Mouse (Mus musculus): Measurements from ENCODE around the gene St3gal6. TPM values are rescaled to one million over a fixed set of nuclear protein-coding genes. Genes with fewer than 3 reads are reported as not detected.

The St3gal6 gene
- polyA plus RNA-seq, 1 experiment, result 159 TPM

DNA sequence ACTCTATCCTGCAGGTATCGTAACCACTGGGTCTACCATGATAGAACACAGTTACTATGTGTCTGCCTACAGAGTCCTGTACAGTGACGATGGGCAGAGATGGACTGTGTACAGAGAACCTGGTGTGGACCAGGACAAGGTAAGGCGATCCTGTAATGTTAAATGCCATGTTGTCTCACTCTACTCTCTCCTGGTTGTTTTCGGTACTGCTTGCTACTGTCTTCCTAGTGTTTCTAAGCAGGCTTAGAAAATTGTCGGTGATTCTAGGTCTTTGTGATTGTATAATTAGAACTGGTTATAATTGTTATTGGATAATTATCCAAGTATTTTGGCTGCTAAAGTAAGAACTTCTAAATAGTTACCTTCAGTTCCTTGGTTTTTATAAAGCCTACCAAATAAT is 72.4 kb downstream of the St3gal6 start:
- peaks cover 54% of the 10 kb centered on the region for H3K4me1 ChIP-seq
- H3K9me3 ChIP-seq, result no peaks in the 10 kb centered on the region
- H3K27me3 ChIP-seq (replicated peaks), result no peaks in the 10 kb centered on the region
- H3K4me3 ChIP-seq (replicated peaks), result no peak overlapping the region
- H3K36me3 ChIP-seq (replicated peaks; ENCODE audit: low read length), result peaks cover 21% of the 10 kb centered on the region
- no peak for TF ChIP-seq GATA1 (IDR thresholded peaks at IDR 0.05; ENCODE audit: borderline replicate concordance, low read length)
- TF ChIP-seq FLI1 (IDR thresholded peaks at IDR 0.05; ENCODE audit: low read length), result no peak

DNA sequence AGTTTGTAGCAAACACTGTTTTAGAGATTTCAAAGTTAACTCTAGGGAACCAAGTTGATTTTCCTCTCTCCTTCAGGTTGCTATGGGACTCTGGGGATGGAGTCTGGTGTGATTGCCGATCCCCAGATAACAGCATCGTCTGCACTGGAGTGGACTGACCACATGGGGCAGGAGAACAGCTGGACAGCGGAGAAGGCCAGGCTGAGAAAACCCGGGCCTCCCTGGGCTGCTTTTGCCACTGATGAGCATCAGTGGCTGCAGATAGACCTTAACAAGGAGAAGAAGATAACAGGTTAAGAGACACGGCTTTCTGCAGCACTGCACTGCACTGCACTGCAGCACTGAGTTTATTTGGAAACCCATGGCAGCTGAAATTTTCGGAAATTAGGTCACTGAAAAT is 73.4 kb downstream of the St3gal6 start:
- Histone ChIP-seq H3K27me3 (replicated peaks) (no peaks in the 10 kb centered on the region), H3K4me3 (replicated peaks) (no peak overlapping the region), H3K4me1 (peaks cover 47% of the 10 kb centered on the region), H3K9me3 (no peaks in the 10 kb centered on the region), H3K36me3 (replicated peaks; ENCODE audit: low read length) (peaks cover 21% of the 10 kb centered on the region)
- no peak for TF ChIP-seq GATA1 (IDR thresholded peaks at IDR 0.05; ENCODE audit: borderline replicate concordance, low read length)
- no peak for TF ChIP-seq FLI1 (IDR thresholded peaks at IDR 0.05; ENCODE audit: low read length)

DNA sequence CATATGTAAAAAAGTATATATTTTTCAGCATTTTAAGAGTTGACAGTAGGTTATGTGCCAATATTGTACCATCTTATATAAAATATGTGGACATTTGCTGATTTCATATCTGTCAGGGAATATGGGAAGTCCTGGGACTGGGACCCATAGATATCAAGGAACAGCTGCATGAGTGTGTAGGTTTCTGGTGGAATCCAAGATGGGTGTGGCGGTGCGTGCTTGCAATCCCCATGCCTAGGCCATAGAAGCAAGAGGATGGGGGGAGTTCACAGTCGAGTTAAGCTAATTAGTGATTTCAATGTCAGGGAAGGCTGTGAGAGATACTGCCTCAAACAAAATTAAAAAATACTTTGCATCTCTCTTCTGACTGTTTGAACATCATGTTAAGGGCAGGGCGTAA is 75.0 kb downstream of the St3gal6 start:
- TF ChIP-seq FLI1 (IDR thresholded peaks at IDR 0.05; ENCODE audit: low read length) (no peak), GATA1 (IDR thresholded peaks at IDR 0.05; ENCODE audit: borderline replicate concordance, low read length) (no peak)
- Histone ChIP-seq H3K9me3 (no peaks in the 10 kb centered on the region), H3K36me3 (replicated peaks; ENCODE audit: low read length) (peaks cover 21% of the 10 kb centered on the region), H3K27me3 (replicated peaks) (no peaks in the 10 kb centered on the region), H3K4me1 (peaks cover 37% of the 10 kb centered on the region), H3K4me3 (replicated peaks) (no peak overlapping the region)

DNA sequence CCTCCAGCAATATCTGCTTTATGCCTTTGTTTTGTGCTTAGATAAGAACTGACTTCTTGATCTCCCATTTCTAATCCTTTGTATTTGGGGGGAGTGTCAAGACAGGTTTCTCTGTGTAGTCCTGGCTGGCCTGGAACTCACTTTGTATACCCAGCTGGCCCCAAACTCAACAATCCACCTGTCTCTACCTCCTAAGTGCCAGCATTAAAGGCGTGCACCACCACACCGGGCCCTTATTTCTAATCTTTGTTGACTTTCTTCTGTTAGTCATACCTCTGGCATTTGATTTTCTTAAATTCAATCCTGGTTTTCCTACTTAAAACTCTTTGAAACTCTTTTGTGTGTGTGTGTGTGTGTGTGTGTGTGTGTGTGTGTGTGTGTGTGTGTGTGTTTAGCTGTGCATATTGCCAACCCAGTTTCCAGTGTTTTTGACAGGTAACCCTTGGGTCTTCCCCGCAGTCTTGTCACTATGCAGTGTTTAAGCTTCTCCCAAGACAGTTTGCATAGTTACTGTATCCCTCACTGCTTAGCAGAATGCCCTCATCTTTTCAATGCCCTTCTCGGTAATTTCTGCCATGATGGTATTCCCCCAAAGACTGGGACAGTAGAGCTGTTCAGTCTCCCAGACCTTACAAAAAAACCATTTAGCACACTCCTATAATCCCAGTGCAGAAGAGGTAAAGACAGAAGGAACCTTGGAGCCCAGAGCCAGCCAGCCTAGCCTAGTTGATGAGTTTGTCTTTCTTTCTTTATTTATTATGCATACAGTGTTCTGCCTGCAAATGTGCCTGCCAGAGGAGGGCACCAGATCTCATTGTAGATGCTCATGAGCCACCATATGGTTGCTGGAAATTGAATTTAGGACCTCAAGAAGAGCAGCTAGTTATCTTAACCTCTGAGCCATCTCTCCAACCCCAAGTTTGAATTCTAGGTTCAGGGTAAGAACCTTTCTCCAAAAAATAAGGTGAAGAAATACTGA is 77.5 kb downstream of the St3gal6 start:
- Histone ChIP-seq H3K4me1 (peaks cover 20% of the 10 kb centered on the region), H3K4me3 (replicated peaks) (no peak overlapping the region), H3K9me3 (no peaks in the 10 kb centered on the region), H3K36me3 (replicated peaks; ENCODE audit: low read length) (peaks cover 16% of the 10 kb centered on the region), H3K27me3 (replicated peaks) (no peaks in the 10 kb centered on the region)
- no peak for TF ChIP-seq FLI1 (IDR thresholded peaks at IDR 0.05; ENCODE audit: low read length)
- no peak for TF ChIP-seq GATA1 (IDR thresholded peaks at IDR 0.05; ENCODE audit: borderline replicate concordance, low read length)

DNA sequence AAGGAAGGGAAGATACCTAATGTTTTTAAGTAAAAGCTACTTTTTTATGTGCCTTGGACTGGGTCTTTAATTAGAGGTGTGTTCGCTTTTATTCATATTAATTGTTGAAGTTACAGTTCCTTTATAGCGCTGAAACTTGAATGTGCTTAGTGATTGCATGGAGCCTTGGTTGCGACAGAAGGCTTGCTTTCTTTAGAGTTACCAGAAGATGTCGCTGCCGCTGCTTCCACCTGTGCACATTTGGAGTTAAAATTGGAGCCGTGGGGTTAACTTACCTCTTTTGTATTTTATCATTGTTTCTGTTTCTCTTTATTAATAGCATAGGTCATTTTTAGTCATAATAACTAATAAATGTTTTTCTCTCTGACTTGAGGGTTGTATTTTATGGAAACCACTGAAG is 79.3 kb downstream of the St3gal6 start:
- Histone ChIP-seq H3K4me1 (peaks cover 20% of the 10 kb centered on the region), H3K27me3 (replicated peaks) (no peaks in the 10 kb centered on the region), H3K4me3 (replicated peaks) (no peak overlapping the region), H3K9me3 (no peaks in the 10 kb centered on the region), H3K36me3 (replicated peaks; ENCODE audit: low read length) (peaks cover 1% of the 10 kb centered on the region)
- TF ChIP-seq FLI1 (IDR thresholded peaks at IDR 0.05; ENCODE audit: low read length), result no peak
- no peak for TF ChIP-seq GATA1 (IDR thresholded peaks at IDR 0.05; ENCODE audit: borderline replicate concordance, low read length)

DNA sequence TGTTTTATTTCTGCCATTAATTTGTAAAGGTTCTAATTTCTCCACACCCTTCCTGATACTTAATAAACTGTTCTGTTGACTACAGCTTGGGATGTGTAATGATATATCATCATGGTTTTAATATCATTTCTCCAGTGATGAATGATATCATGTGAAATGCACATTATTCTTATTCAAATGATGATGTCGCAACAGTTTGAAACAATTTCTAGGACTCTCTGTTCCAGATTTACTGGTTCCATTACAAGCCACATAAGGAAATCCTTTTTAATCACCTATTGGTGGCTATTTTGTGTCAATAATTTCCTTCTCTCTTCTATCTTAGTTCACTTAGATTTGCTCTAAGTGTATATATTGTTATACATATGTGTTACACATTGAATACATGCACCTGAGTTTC is 91.7 kb downstream of the St3gal6 start:
- H3K9me3 ChIP-seq, result no peaks in the 10 kb centered on the region
- H3K4me3 ChIP-seq (replicated peaks), result no peak overlapping the region
- TF ChIP-seq GATA1 (IDR thresholded peaks at IDR 0.05; ENCODE audit: borderline replicate concordance, low read length) (no peak), FLI1 (IDR thresholded peaks at IDR 0.05; ENCODE audit: low read length) (no peak)
- H3K27me3 ChIP-seq (replicated peaks), result no peaks in the 10 kb centered on the region
- peaks cover 4% of the 10 kb centered on the region for H3K4me1 ChIP-seq
- peaks cover 22% of the 10 kb centered on the region for H3K36me3 ChIP-seq (replicated peaks; ENCODE audit: low read length)

DNA sequence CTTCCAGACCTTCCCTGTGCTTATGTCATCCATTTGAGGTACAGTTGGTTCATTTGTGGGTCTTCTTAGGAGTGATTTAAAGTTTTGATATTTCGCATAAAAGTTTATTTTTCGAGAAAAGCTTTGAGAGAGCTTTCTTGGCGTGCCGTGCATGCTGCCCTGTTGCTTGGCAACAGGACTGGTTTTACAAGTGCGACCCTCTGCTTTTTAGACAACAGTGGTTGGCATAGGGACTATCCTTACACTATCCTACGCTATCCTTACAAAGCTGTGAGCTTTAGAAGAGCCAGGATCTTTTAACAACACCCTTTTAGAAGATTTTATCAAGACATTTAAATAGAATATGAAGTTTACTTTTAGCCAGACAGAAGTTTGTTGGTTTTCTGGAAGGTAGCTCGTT is 93.8 kb downstream of the St3gal6 start:
- no peaks in the 10 kb centered on the region for H3K27me3 ChIP-seq (replicated peaks)
- H3K9me3 ChIP-seq, result no peaks in the 10 kb centered on the region
- H3K4me3 ChIP-seq (replicated peaks), result no peak overlapping the region
- no peak for TF ChIP-seq GATA1 (IDR thresholded peaks at IDR 0.05; ENCODE audit: borderline replicate concordance, low read length)
- no peak for TF ChIP-seq FLI1 (IDR thresholded peaks at IDR 0.05; ENCODE audit: low read length)
- H3K4me1 ChIP-seq, result peaks cover 8% of the 10 kb centered on the region
- H3K36me3 ChIP-seq (replicated peaks; ENCODE audit: low read length), result peaks cover 14% of the 10 kb centered on the region

DNA sequence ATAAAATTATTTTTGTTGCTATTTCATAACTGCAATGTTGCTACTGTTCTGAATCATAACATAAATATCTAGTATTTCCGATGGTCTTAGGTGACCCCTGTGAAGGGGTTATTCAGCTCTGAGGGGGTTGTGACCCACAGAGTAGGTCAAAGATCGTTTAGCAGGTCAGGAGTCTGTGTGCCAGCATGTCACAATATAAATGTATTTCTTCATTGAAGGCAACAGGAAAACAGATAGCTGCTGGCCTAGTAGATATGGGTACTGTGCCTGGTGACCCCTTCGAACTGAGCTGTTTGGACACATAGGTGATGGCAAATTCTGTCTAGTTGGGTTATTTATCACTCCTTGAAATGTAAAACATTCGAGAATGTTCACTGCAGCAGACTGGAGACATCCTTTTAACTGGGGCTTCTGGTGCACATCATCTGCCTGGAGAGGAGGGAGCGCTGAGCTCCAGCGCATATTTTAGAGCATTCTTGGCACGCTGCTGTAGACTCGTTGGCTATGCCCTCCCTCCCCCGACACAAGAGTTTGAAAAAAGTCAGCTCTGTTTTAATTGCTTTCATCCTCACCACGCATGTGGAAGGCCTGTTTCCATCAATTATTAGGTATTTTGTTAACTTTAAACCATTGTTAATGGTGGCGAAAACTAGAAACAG is 102.2 kb downstream of the St3gal6 start:
- H3K4me3 ChIP-seq (replicated peaks), result no peak overlapping the region
- H3K36me3 ChIP-seq (replicated peaks; ENCODE audit: low read length), result no peaks in the 10 kb centered on the region
- peaks cover 21% of the 10 kb centered on the region for H3K4me1 ChIP-seq
- H3K9me3 ChIP-seq, result no peaks in the 10 kb centered on the region
- H3K27me3 ChIP-seq (replicated peaks), result no peaks in the 10 kb centered on the region
- TF ChIP-seq FLI1 (IDR thresholded peaks at IDR 0.05; ENCODE audit: low read length) (no peak), GATA1 (IDR thresholded peaks at IDR 0.05; ENCODE audit: borderline replicate concordance, low read length) (no peak)

Other genes starting within 250 kb of the St3gal6 start
- 0.78 and 1.2 TPM in 2 replicates for gene Dcbld2, start 115.8 kb downstream of the St3gal6 start, polyA plus RNA-seq (2012; ENCODE audit: insufficient read depth, low replicate concordance)
- not detected in 2 replicates for gene Gm813, start 92.7 kb upstream of the St3gal6 start, polyA plus RNA-seq (2012; ENCODE audit: insufficient read depth, low replicate concordance)
- not detected in 2 replicates for gene E330017A01Rik, start 114.5 kb upstream of the St3gal6 start, polyA plus RNA-seq (2012; ENCODE audit: insufficient read depth, low replicate concordance)
- gene Cpox, start 146.0 kb upstream of the St3gal6 start, polyA plus RNA-seq (2012; ENCODE audit: insufficient read depth, low replicate concordance), result 3.4 and 14.3 TPM in 2 replicates
- not detected in 2 replicates for gene Gpr15, start 194.8 kb upstream of the St3gal6 start, polyA plus RNA-seq (2012; ENCODE audit: insufficient read depth, low replicate concordance)
- 1.00 and 2.3 TPM in 2 replicates for gene Cldnd1, start 203.7 kb upstream of the St3gal6 start, polyA plus RNA-seq (2012; ENCODE audit: insufficient read depth, low replicate concordance)
- gene Olfr172, start 238.9 kb upstream of the St3gal6 start, polyA plus RNA-seq (2012; ENCODE audit: insufficient read depth, low replicate concordance), result 1.3 TPM in 1 of 2 replicates, not detected in the other